Mouse (Mus musculus) G1E (cell line): ENCODE data around the gene Ccl25. TPM values are rescaled to one million over a fixed set of nuclear protein-coding genes. Genes with fewer than 3 reads are reported as not detected.

Source experiments
- ATAC-seq: 2 replicates; pipeline ENCODE4 v1.8.0; 2016; ENCODE audit warnings: mild to moderate bottlenecking; ENCODE audit not compliant: insufficient number of reproducible peaks, poor library complexity, low FRiP score, severe bottlenecking; ENCODE audit errors: extremely low read depth
- DNase-seq: peaks from one replicate; pipeline ENCODE4 v3.0.0; 2012; ENCODE audit warnings: low spot score
- H3K27me3 ChIP-seq: 2 replicates; pipeline ENCODE4 v1.6.1; 2012; ENCODE audit warnings: mild to moderate bottlenecking, low read length, inconsistent platforms; ENCODE audit not compliant: insufficient read depth
- H3K36me3 ChIP-seq: replicated peaks from 2 replicates; pipeline ENCODE3; 2012; ENCODE audit warnings: mild to moderate bottlenecking, inconsistent platforms
- H3K4me1 ChIP-seq: 2 replicates; pipeline ENCODE4 v1.6.1; 2012; ENCODE audit warnings: low read depth, low read length, inconsistent platforms, mixed read lengths; ENCODE audit not compliant: insufficient read depth
- H3K4me3 ChIP-seq: 2 replicates; pipeline ENCODE4 v1.5.1; 2012; ENCODE audit warnings: low read depth, mild to moderate bottlenecking, inconsistent platforms, low read length, moderate library complexity, mixed read lengths
- H3K9me3 ChIP-seq: replicated peaks from 2 replicates; pipeline ENCODE4 v1.6.1; 2012; ENCODE audit warnings: inconsistent platforms
- CTCF ChIP-seq: IDR thresholded peaks from 2 replicates; pipeline ENCODE4 v1.5.1; 2012; ENCODE audit warnings: low read depth, low read length, inconsistent platforms, mixed read lengths
- GATA1 ChIP-seq: IDR thresholded peaks from 2 replicates; pipeline ENCODE4 v1.6.1; 2012; ENCODE audit warnings: borderline replicate concordance, low read length, inconsistent platforms, mixed read lengths
- GATA2 ChIP-seq: IDR thresholded peaks from 2 replicates; pipeline ENCODE4 v1.6.1; 2012; ENCODE audit warnings: low read depth, low read length, inconsistent platforms, borderline replicate concordance
- POLR2AphosphoS5 ChIP-seq: IDR thresholded peaks from 2 replicates; pipeline ENCODE4 v1.6.1; 2012; ENCODE audit warnings: low read depth, low read length, inconsistent platforms; ENCODE audit not compliant: insufficient replicate concordance
- TAL1 ChIP-seq: conservative IDR thresholded peaks from 2 replicates; pipeline ENCODE4 v1.6.1; 2012; ENCODE audit warnings: low read depth, low read length, inconsistent platforms, mixed read lengths
- polyA plus RNA-seq: library from polyadenylated mRNA; stranded (reverse); fragments of >175 nt; gene quantifications from 2 replicates; pipeline ENCODE4 v1.2.3, GENCODE M21; 2012
- total RNA-seq, 2 experiments: library from RNA; stranded (forward) in 1 of 2; stranded (reverse) in 1 of 2; fragments of 200-1000 nt in 1 of 2; fragments of >200 nt in 1 of 2; fragmentation: Nextera tagmentation in 1 of 2; gene quantifications; 2 replicates each; pipeline ENCODE4 v1.2.3; 2014 to 2017

The Ccl25 gene
- total and polyA plus RNA-seq, 3 experiments: 1.9 to 69.3 (median 16.0) TPM

DNA sequence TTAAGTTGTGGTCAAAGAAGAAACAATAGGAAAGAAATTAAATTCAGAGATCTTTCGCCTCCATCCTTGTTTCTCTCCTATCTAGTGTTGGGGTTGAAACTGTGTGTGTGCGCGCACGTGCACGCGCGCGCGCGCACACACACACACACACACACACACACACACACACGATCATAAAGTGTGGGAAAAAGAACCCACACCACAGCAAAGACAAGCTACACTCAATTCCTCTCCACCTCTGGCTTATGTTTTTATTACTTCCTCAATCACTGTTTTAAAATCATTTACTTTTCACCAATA lies 5.5 kb upstream of the Ccl25 start:
- ATAC-seq: no peak
- Histone ChIP-seq H3K4me3 (no peak overlapping the region; the same call in 1 of the 2 replicates), H3K27me3 (no peaks in the 10 kb centered on the region), H3K9me3 (no peaks in the 10 kb centered on the region), H3K4me1 (peaks cover 55% of the 10 kb centered on the region), H3K36me3 (peaks cover 59% of the 10 kb centered on the region)
- TF ChIP-seq GATA2 (no peak), POLR2AphosphoS5 (no peak), CTCF (no peak), TAL1 (no peak), GATA1 (no peak)
- DNase-seq: no peak

DNA sequence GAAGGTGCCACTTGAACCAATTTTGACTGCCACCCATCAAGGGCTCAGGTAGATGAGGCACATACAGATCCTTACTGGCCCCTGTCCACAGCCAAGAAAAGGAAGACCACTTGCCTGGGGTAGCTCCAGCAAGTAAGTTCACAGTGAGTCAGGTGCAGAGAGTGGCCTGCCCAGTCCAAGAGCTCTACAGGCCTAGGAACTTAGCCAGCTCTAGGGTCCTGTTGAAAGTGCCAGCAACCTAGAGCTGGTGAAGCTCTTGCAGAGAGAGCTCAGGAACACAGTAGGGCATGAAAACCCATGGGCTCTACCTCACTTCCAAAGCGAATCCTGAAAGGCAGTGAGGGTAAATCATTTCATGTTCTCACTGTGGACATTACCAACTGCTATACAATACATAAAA lies 4.6 kb upstream of the Ccl25 start:
- Histone ChIP-seq H3K27me3 (no peaks in the 10 kb centered on the region), H3K4me1 (peaks cover 55% of the 10 kb centered on the region), H3K4me3 (no peak overlapping the region; the same call in 1 of the 2 replicates), H3K9me3 (no peaks in the 10 kb centered on the region), H3K36me3 (peaks cover 58% of the 10 kb centered on the region)
- DNase-seq: no peak
- no peak for ATAC-seq
- TF ChIP-seq GATA1: no peak
- TF ChIP-seq GATA2: no peak
- TF ChIP-seq POLR2AphosphoS5: no peak
- no peak for TF ChIP-seq CTCF
- TF ChIP-seq TAL1: no peak

- peaks cover 54% of the 10 kb centered on the region for H3K36me3 ChIP-seq
- H3K4me3 ChIP-seq: no peak overlapping the region
- ATAC-seq (no peak), DNase-seq (no peak)
- TF ChIP-seq POLR2AphosphoS5 (no peak), TAL1 (no peak), GATA2 (no peak), GATA1 (no peak), CTCF (no peak)
- H3K9me3 ChIP-seq: no peaks in the 10 kb centered on the region
- no peaks in the 10 kb centered on the region for H3K27me3 ChIP-seq
- H3K4me1 ChIP-seq: peaks cover 56% of the 10 kb centered on the region
Measured at GRCm38 (mm10) chr8:4321031-4321430, 4.0 kb upstream of the Ccl25 start.

- H3K4me1 ChIP-seq: peaks cover 65% of the 10 kb centered on the region
- H3K4me3 ChIP-seq: no peak overlapping the region; the same call in 1 of the 2 replicates
Measured at GRCm38 (mm10) chr8:4322470-4322869, 2.5 kb upstream of the Ccl25 start.

DNA sequence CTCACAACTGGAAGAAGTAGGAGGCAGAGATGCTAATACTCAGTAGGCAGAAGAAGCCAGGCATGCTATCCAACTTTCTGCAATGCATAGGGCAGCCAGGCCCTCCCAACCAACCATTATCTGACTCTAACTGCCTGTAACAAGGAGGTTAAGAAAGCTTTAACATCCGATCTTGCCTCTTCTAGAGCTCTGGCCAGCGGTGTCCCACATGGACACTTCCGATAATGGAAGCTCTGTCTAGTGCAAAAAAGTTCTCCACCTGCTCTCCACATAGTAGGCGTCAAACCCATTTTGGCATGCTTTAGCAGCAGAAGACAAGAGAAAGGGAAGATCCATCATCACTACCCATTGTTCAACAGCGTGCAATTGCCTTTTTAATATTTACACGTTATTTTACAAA lies 1.1 kb upstream of the Ccl25 start:
- TF ChIP-seq GATA2 (no peak), CTCF (no peak), GATA1 (no peak), POLR2AphosphoS5 (no peak), TAL1 (no peak)
- Histone ChIP-seq H3K9me3 (no peaks in the 10 kb centered on the region), H3K4me3 (peak overlapping the region; percentile 86), H3K4me1 (peaks cover 75% of the 10 kb centered on the region), H3K27me3 (no peaks in the 10 kb centered on the region), H3K36me3 (peaks cover 66% of the 10 kb centered on the region)
- ATAC-seq (no peak), DNase-seq (no peak)

More at GRCm38 (mm10) chr8:4322470-4322869, 2.5 kb upstream of the Ccl25 start:
- TF ChIP-seq POLR2AphosphoS5: no peak
- peak; percentile 88 for TF ChIP-seq CTCF
- no peak for TF ChIP-seq TAL1
- TF ChIP-seq GATA2: no peak
- Histone ChIP-seq H3K9me3 (no peaks in the 10 kb centered on the region), H3K27me3 (no peaks in the 10 kb centered on the region), H3K36me3 (peaks cover 60% of the 10 kb centered on the region)
- peak; percentile 33 for DNase-seq
- no peak for ATAC-seq

DNA sequence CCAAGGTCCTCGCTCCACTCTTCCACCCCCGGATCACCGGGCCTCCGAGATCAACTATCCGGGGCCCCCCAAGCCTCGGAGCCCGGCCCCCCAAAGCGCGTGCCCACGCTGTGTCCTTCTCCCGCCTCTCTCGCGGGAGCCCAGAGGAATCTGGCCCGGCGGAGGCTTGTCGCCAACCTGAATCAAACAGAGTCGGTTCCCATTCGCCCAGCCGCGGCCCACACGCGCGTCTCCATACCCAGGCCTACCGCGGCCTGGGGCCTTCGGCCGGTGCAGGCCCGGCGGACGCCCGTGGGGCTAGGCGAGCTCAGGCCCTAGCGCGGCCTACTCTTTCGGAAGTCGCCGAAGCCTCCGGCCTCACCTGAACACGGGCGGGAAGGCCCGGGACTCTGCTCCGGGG lies 485 bp upstream of the Ccl25 start:
- TF ChIP-seq GATA2: no peak
- TF ChIP-seq POLR2AphosphoS5: no peak
- no peak for TF ChIP-seq TAL1
- no peak for TF ChIP-seq GATA1
- no peak for TF ChIP-seq CTCF
- DNase-seq (peak; percentile 55), ATAC-seq (no peak)
- peak overlapping the region; percentile 86 for H3K4me3 ChIP-seq
- peaks cover 66% of the 10 kb centered on the region for H3K36me3 ChIP-seq
- no peaks in the 10 kb centered on the region for H3K9me3 ChIP-seq
- peaks cover 73% of the 10 kb centered on the region for H3K4me1 ChIP-seq
- no peaks in the 10 kb centered on the region for H3K27me3 ChIP-seq

GRCm38 (mm10) chr8:4325751-4326036 lies 684 bp downstream of the Ccl25 start:
- ATAC-seq (no peak), DNase-seq (no peak)
- H3K4me1 ChIP-seq: peaks cover 65% of the 10 kb centered on the region

More at GRCm38 (mm10) chr8:4325751-4326036, 684 bp downstream of the Ccl25 start:
- Histone ChIP-seq H3K9me3 (no peaks in the 10 kb centered on the region), H3K36me3 (peaks cover 66% of the 10 kb centered on the region), H3K27me3 (no peaks in the 10 kb centered on the region), H3K4me3 (peak overlapping the region; percentile 86)
- TF ChIP-seq TAL1: no peak
- no peak for TF ChIP-seq POLR2AphosphoS5
- TF ChIP-seq GATA1: no peak
- no peak for TF ChIP-seq CTCF
- TF ChIP-seq GATA2: no peak
